Mouse (Mus musculus): Measurements from ENCODE around the gene Zbtb1. TPM values are rescaled to one million over a fixed set of nuclear protein-coding genes. Genes with fewer than 3 reads are reported as not detected.

The Zbtb1 gene
- 4.6 and 4.8 TPM in 2 replicates for total RNA-seq (2015; ENCODE audit: low replicate concordance)
- total RNA-seq (2017; ENCODE audit: low replicate concordance): 4.0 and 5.6 TPM in 2 replicates

- 0 out of 2 replicates have a peak, but pooled peaks have one; percentile 2 for ATAC-seq (replicated peaks; ENCODE audit: low FRiP score, poor library complexity, severe bottlenecking)
These were observed at the start of gene Zbtb1 for GRCm38 (mm10) chr12:76369978-76370830. Zbtb1 (plus strand) TSS chr12:76370266.

GRCm38 (mm10) chr12:76324679-76325431 is 45.2 kb upstream of the Zbtb1 start, which contains the start of gene Akap5:
Akap5 (plus strand) TSS chr12:76324891.
- ATAC-seq (replicated peaks; ENCODE audit: low FRiP score, poor library complexity, severe bottlenecking): no peak; the same call in 1 of the 2 replicates

GRCm38 (mm10) chr12:76326437-76327220 is 43.4 kb upstream of the Zbtb1 start:
- no peak for ATAC-seq (replicated peaks; ENCODE audit: low FRiP score, poor library complexity, severe bottlenecking)

GRCm38 (mm10) chr12:76328567-76329354 is 41.3 kb upstream of the Zbtb1 start:
- ATAC-seq (replicated peaks; ENCODE audit: low FRiP score, poor library complexity, severe bottlenecking): no peak

GRCm38 (mm10) chr12:76333688-76334087 is 36.4 kb upstream of the Zbtb1 start:
- no peak for ATAC-seq (replicated peaks; ENCODE audit: low FRiP score, poor library complexity, severe bottlenecking)

- no peak for ATAC-seq (replicated peaks; ENCODE audit: low FRiP score, poor library complexity, severe bottlenecking)
These were observed 34.4 kb upstream of the Zbtb1 start for GRCm38 (mm10) chr12:76335641-76336040.

- ATAC-seq (replicated peaks; ENCODE audit: low FRiP score, poor library complexity, severe bottlenecking): no peak; the same call in 1 of the 2 replicates
These were observed 33.7 kb upstream of the Zbtb1 start for GRCm38 (mm10) chr12:76336111-76336965.

- 0 out of 2 replicates have a peak, but pooled peaks have one; percentile 45 for ATAC-seq (replicated peaks; ENCODE audit: low FRiP score, poor library complexity, severe bottlenecking)
These were observed 29.0 kb upstream of the Zbtb1 start for GRCm38 (mm10) chr12:76341080-76341479.

GRCm38 (mm10) chr12:76345759-76346455 is 24.2 kb upstream of the Zbtb1 start:
- ATAC-seq (replicated peaks; ENCODE audit: low FRiP score, poor library complexity, severe bottlenecking): no peak

GRCm38 (mm10) chr12:76349680-76350220 is 20.3 kb upstream of the Zbtb1 start:
- no peak for ATAC-seq (replicated peaks; ENCODE audit: low FRiP score, poor library complexity, severe bottlenecking)

GRCm38 (mm10) chr12:76360868-76361267 is 9.2 kb upstream of the Zbtb1 start:
- no peak for ATAC-seq (replicated peaks; ENCODE audit: low FRiP score, poor library complexity, severe bottlenecking)

GRCm38 (mm10) chr12:76361405-76362302 is 8.4 kb upstream of the Zbtb1 start:
- ATAC-seq (replicated peaks; ENCODE audit: low FRiP score, poor library complexity, severe bottlenecking): peak; percentile 73

- peak; percentile 55 for ATAC-seq (replicated peaks; ENCODE audit: low FRiP score, poor library complexity, severe bottlenecking)
These were observed 7.8 kb upstream of the Zbtb1 start for GRCm38 (mm10) chr12:76362303-76362676.

GRCm38 (mm10) chr12:76366276-76366675 is 3.8 kb upstream of the Zbtb1 start:
- ATAC-seq (replicated peaks; ENCODE audit: low FRiP score, poor library complexity, severe bottlenecking): no peak

- ATAC-seq (replicated peaks; ENCODE audit: low FRiP score, poor library complexity, severe bottlenecking): no peak
These were observed 2.7 kb upstream of the Zbtb1 start for GRCm38 (mm10) chr12:76367096-76367995.
